Comparison of ENCODE assay signal across 10 mouse cellular contexts in genomic region chr2:26494396-26494795, GRCm38 (mm10). TPM values are rescaled to one million over a fixed set of nuclear protein-coding genes. Genes with fewer than 3 reads are reported as not detected.
DNase-seq lines count a peak whose midpoint lies in the region; ATAC-seq lines count a peak whose summit lies in the region.
"Had no signal": no experiment of that assay in that cellular context is flagged by ENCODE, and none has a peak within 500 bp of the region (broad histone marks: within the 10 kb centered on the region; RNA-seq: fewer than 3 reads in every experiment).

No protein-coding gene starts in this region.

- H3K4me1 ChIP-seq in forebrain, embryonic 10.5 days = peaks cover 100% of the 10 kb centered on the region
- H3K4me1 ChIP-seq in forebrain, embryonic 11.5 days (replicated peaks; ENCODE audit: control insufficient read depth, insufficient read depth, low read length) = peaks cover 84% of the 10 kb centered on the region
- H3K4me1 ChIP-seq in forebrain, embryonic 16.5 days (replicated peaks; ENCODE audit: control insufficient read depth, insufficient read depth, low read length) = peaks cover 93% of the 10 kb centered on the region
- peaks cover 80% of the 10 kb centered on the region for H3K4me1 ChIP-seq in liver, embryonic 12.5 days

- intact Hi-C loops in left cerebral cortex, postnatal 10 days (cut with DNase I) = no loop called here

- peak overlapping the region; percentile 5; the same call in 1 of the 2 replicates for H3K4me3 ChIP-seq in forebrain, embryonic 10.5 days
- H3K4me3 ChIP-seq in forebrain, embryonic 11.5 days (ENCODE audit: low read depth, low read length) = no peak overlapping the region
- H3K4me3 ChIP-seq in forebrain, embryonic 16.5 days (replicated peaks; ENCODE audit: low read length) = no peak overlapping the region
- no peak overlapping the region for H3K4me3 ChIP-seq in liver, embryonic 12.5 days

- no peaks in the 10 kb centered on the region for H3K9me3 ChIP-seq in forebrain, embryonic 10.5 days
- no peaks in the 10 kb centered on the region for H3K9me3 ChIP-seq in forebrain, embryonic 11.5 days (ENCODE audit: control insufficient read depth, low read length)
- H3K9me3 ChIP-seq in forebrain, embryonic 16.5 days (ENCODE audit: control insufficient read depth, low read length) = no peaks in the 10 kb centered on the region
- H3K9me3 ChIP-seq in liver, embryonic 12.5 days (replicated peaks) = no peaks in the 10 kb centered on the region

- peak overlapping the region; percentile 97 for H3K27ac ChIP-seq in forebrain, embryonic 10.5 days
- H3K27ac ChIP-seq in forebrain, embryonic 11.5 days (ENCODE audit: low read depth, low read length) = no peak overlapping the region
- H3K27ac ChIP-seq in forebrain, embryonic 16.5 days (ENCODE audit: low read length) = peak overlapping the region; percentile 83
- H3K27ac ChIP-seq in liver, embryonic 12.5 days = peak overlapping the region; percentile 71

- H3K9ac ChIP-seq in forebrain, embryonic 11.5 days (ENCODE audit: low read length) = no peak overlapping the region
- H3K9ac ChIP-seq in forebrain, embryonic 16.5 days (replicated peaks; ENCODE audit: low read depth, low read length) = no peak overlapping the region
- no peak overlapping the region for H3K9ac ChIP-seq in liver, embryonic 12.5 days

- DNase-seq in forebrain, embryonic 10.5 days (ENCODE audit: extremely low spot score, low spot score) = peak; percentile 41
- DNase-seq in forebrain, embryonic 11.5 days (ENCODE audit: low spot score) = no peak
- DNase-seq in 416B (ENCODE audit: low read depth) = peak; percentile 61
- DNase-seq in urinary bladder, adult 18-20 months (ENCODE audit: low spot score in 2 of 2) = no peak
- DNase-seq in left cerebral cortex, postnatal 10 days (ENCODE audit: extremely low spot score in 1 of 2, low spot score in 2 of 2) = no peak
- DNase-seq: lung, postnatal 36 days had no signal

- 62% methylated on average over 7 of the region's 7 CpGs for WGBS in forebrain, embryonic 10.5 days
- 67% methylated on average over 7 of the region's 7 CpGs for WGBS in forebrain, embryonic 11.5 days
- 50% methylated on average over 7 of the region's 7 CpGs for WGBS in forebrain, embryonic 16.5 days
- 47% methylated on average over 6 of the region's 7 CpGs for WGBS in liver, embryonic 12.5 days (ENCODE audit: insufficient replicate concordance)

- peaks cover 34% of the 10 kb centered on the region for H3K27me3 ChIP-seq in forebrain, embryonic 10.5 days (ENCODE audit: poor library complexity, severe bottlenecking)
- no peaks in the 10 kb centered on the region for H3K27me3 ChIP-seq in forebrain, embryonic 11.5 days (ENCODE audit: control insufficient read depth, insufficient read depth, low read length)
- H3K27me3 ChIP-seq in forebrain, embryonic 16.5 days (replicated peaks; ENCODE audit: control insufficient read depth, insufficient read depth, low read length) = no peaks in the 10 kb centered on the region
- H3K27me3 ChIP-seq in liver, embryonic 12.5 days (replicated peaks) = peaks cover 10% of the 10 kb centered on the region
- H3K27me3 ChIP-seq: CH12.LX had no signal

- ATAC-seq in forebrain, embryonic 11.5 days (replicated peaks; ENCODE audit: low FRiP score) = no peak
- no peak for ATAC-seq in forebrain, embryonic 16.5 days
- no peak for ATAC-seq in liver, embryonic 12.5 days
- ATAC-seq in monocyte, adult 5-6 weeks (replicated peaks; ENCODE audit: insufficient number of reproducible peaks, low FRiP score, low TSS enrichment, poor library complexity, severe bottlenecking) = no peak

- H3K36me3 ChIP-seq in forebrain, embryonic 10.5 days (replicated peaks) = peaks cover 90% of the 10 kb centered on the region
- peaks cover under 1% of the 10 kb centered on the region; the same call in 1 of the 2 replicates for H3K36me3 ChIP-seq in forebrain, embryonic 11.5 days (ENCODE audit: control insufficient read depth, insufficient read depth, low read length)
- H3K36me3 ChIP-seq in forebrain, embryonic 16.5 days (ENCODE audit: control insufficient read depth, insufficient read depth) = no peaks in the 10 kb centered on the region
- H3K36me3 ChIP-seq in liver, embryonic 12.5 days = no peaks in the 10 kb centered on the region

- H3K4me2 ChIP-seq in forebrain, embryonic 11.5 days (ENCODE audit: low read depth, low read length, severe bottlenecking) = no peak overlapping the region
- no peak overlapping the region for H3K4me2 ChIP-seq in forebrain, embryonic 16.5 days (ENCODE audit: low read length)
- H3K4me2 ChIP-seq in liver, embryonic 12.5 days = no peak overlapping the region

RNA-seq across cellular contexts. Expression of gene Notch1, which starts 22.1 kb away (rescaled TPM):
- 25.4 and 26.7 TPM in 2 replicates for polyA plus RNA-seq in forebrain, embryonic 10.5 days (2016; fragmentation: Nextera tagmentation; extraction: Ambion mirVana)
- 68.3 and 70.9 TPM in 2 replicates for polyA plus RNA-seq in forebrain, embryonic 11.5 days (2014; fragmentation: Nextera tagmentation; extraction: Ambion mirVana)
- polyA plus RNA-seq in forebrain, embryonic 16.5 days (2015; fragmentation: Nextera tagmentation; extraction: Ambion mirVana) = 20.2 and 23.6 TPM in 2 replicates
- 4.1 and 4.4 TPM in 2 replicates for polyA plus RNA-seq in liver, embryonic 12.5 days (2016; fragmentation: Nextera tagmentation; extraction: Ambion mirVana)
- total RNA-seq in monocyte, adult 5-6 weeks (2017) = 11.6 to 22.2 TPM (median 13.8 TPM) in 3 replicates
- 10 to 100 TPM; 26.4 to 30.5 TPM for total RNA-seq in left cerebral cortex, postnatal 10 days (2021)

RNA-seq across cellular contexts. Expression of gene Sec16a, which starts 49.4 kb away (rescaled TPM):
- polyA plus RNA-seq in forebrain, embryonic 10.5 days (2016; fragmentation: Nextera tagmentation; extraction: Ambion mirVana) = 27.0 and 29.8 TPM in 2 replicates
- 39.3 and 40.9 TPM in 2 replicates for polyA plus RNA-seq in forebrain, embryonic 11.5 days (2014; fragmentation: Nextera tagmentation; extraction: Ambion mirVana)
- polyA plus RNA-seq in forebrain, embryonic 16.5 days (2015; fragmentation: Nextera tagmentation; extraction: Ambion mirVana) = 21.5 and 23.1 TPM in 2 replicates
- polyA plus RNA-seq in liver, embryonic 12.5 days (2016; fragmentation: Nextera tagmentation; extraction: Ambion mirVana) = 13.0 and 14.4 TPM in 2 replicates
- 40.0 to 69.7 TPM (median 50.1 TPM) in 3 replicates for total RNA-seq in monocyte, adult 5-6 weeks (2017)
- 10 to 100 TPM; 43.6 to 46.3 TPM for total RNA-seq in left cerebral cortex, postnatal 10 days (2021)

Comparison
In these comparisons a context has a peak if more than half of its experiments do, and no peak if none do; other contexts are left out.
1. DNase-seq: peak in forebrain, embryonic 10.5 days (single experiment) and 416B (single experiment); none in forebrain, embryonic 11.5 days (single experiment), urinary bladder, adult 18-20 months (0 of 2) and left cerebral cortex, postnatal 10 days (0 of 2).